Mouse (Mus musculus) MEL (cell line): ENCODE measurements around the gene Elmod3. TPM values are rescaled to one million over a fixed set of nuclear protein-coding genes. Genes with fewer than 3 reads are reported as not detected.

Experiments
- DNase-seq: peaks from one replicate; pipeline ENCODE4 v3.0.0; 2011; ENCODE audit warnings: low read depth, low spot score
- H3K27ac ChIP-seq: 2 replicates; pipeline ENCODE4 v1.5.1; 2012; ENCODE audit warnings: low read depth, mild to moderate bottlenecking, control low read depth, low read length, moderate library complexity; ENCODE audit not compliant: control insufficient read depth
- H3K27me3 ChIP-seq, 2 experiments: fragments of 150-350 bp in 1 of 2; sonication (generic) in 1 of 2; 2 replicates each; pipeline ENCODE4 v1.6.1; 2012; ENCODE audit warnings: low read length in 2 of 2, mild to moderate bottlenecking in 2 of 2, improper control_type of control experiment in 1 of 2, moderate library complexity in 1 of 2; ENCODE audit not compliant: insufficient read depth in 2 of 2, control insufficient read depth in 1 of 2
- H3K36me3 ChIP-seq, 2 experiments: 2 replicates each; pipeline ENCODE4 v1.6.1; 2012 to 2014; ENCODE audit warnings: low read length in 2 of 2, improper control_type of control experiment in 1 of 2, inconsistent platforms in 1 of 2, mild to moderate bottlenecking in 1 of 2; ENCODE audit not compliant: insufficient read depth in 2 of 2, control insufficient read depth in 1 of 2
- H3K4me1 ChIP-seq, 2 experiments: fragments of 150-350 bp in 1 of 2; sonication (generic) in 1 of 2; 2 replicates each; pipeline ENCODE4 v1.6.1; 2012; ENCODE audit warnings: low read length in 2 of 2, improper control_type of control experiment in 1 of 2, mild to moderate bottlenecking in 1 of 2; ENCODE audit not compliant: insufficient read depth in 2 of 2, control insufficient read depth in 1 of 2
- H3K4me3 ChIP-seq, 2 experiments: fragments of 150-350 bp in 1 of 2; sonication (generic) in 1 of 2; 2 replicates each; pipeline ENCODE4 v1.5.1; 2012; ENCODE audit warnings: low read depth in 2 of 2, low read length in 2 of 2, mild to moderate bottlenecking in 2 of 2, moderate library complexity in 2 of 2, control low read depth in 1 of 2, improper control_type of control experiment in 1 of 2; ENCODE audit not compliant: control insufficient read depth in 1 of 2, insufficient read depth in 1 of 2
- H3K79me2 ChIP-seq: 2 replicates; pipeline ENCODE4 v1.6.1; 2012; ENCODE audit warnings: mild to moderate bottlenecking, low read length, moderate library complexity; ENCODE audit not compliant: control insufficient read depth, poor library complexity, insufficient read depth
- H3K9ac ChIP-seq: 2 replicates; pipeline ENCODE4 v1.6.1; 2012; ENCODE audit warnings: low read depth, mild to moderate bottlenecking, control low read depth, low read length, moderate library complexity; ENCODE audit not compliant: control insufficient read depth, poor library complexity, severe bottlenecking
- H3K9me3 ChIP-seq: fragments of 150-350 bp; sonication (generic); replicated peaks from 2 replicates; pipeline ENCODE4 v1.6.1; 2012; ENCODE audit warnings: mild to moderate bottlenecking, low read length, improper control_type of control experiment, moderate library complexity; ENCODE audit not compliant: insufficient read depth
- CHD1 ChIP-seq: IDR thresholded peaks from 2 replicates; pipeline ENCODE4 v1.6.1; 2012; ENCODE audit warnings: low read depth, mild to moderate bottlenecking, inconsistent platforms, low read length, improper control_type of control experiment
- CHD2 ChIP-seq: IDR thresholded peaks from 2 replicates; pipeline ENCODE4 v1.6.1; 2011; ENCODE audit warnings: low read length, improper control_type of control experiment
- CTCF ChIP-seq, 3 experiments: IDR thresholded peaks in 2 of 3; conservative IDR thresholded peaks in 1 of 3; 2 replicates each; pipeline ENCODE4 v1.5.1; 2011 to 2012; ENCODE audit warnings: low read length in 3 of 3, low read depth in 2 of 3, mild to moderate bottlenecking in 2 of 3, improper control_type of control experiment in 1 of 3, inconsistent platforms in 1 of 3, mixed read lengths in 1 of 3, moderate library complexity in 1 of 3; ENCODE audit not compliant: control insufficient read depth in 1 of 3, insufficient read depth in 1 of 3, poor library complexity in 1 of 3, severe bottlenecking in 1 of 3
- ELF1 ChIP-seq: IDR thresholded peaks from 2 replicates; pipeline ENCODE4 v1.6.1; 2014; ENCODE audit warnings: low read depth, mild to moderate bottlenecking, inconsistent platforms, low read length, improper control_type of control experiment, moderate library complexity
- ETS1 ChIP-seq: IDR thresholded peaks from 2 replicates; pipeline ENCODE4 v1.6.1; 2012; ENCODE audit warnings: low read depth, mild to moderate bottlenecking, inconsistent platforms, low read length, improper control_type of control experiment, moderate library complexity
- GATA1 ChIP-seq: IDR thresholded peaks from 2 replicates; pipeline ENCODE4 v1.6.1; 2011; ENCODE audit warnings: low read depth, low read length, improper control_type of control experiment
- JUND ChIP-seq: IDR thresholded peaks from 2 replicates; pipeline ENCODE4 v1.6.1; 2011; ENCODE audit warnings: low read depth, mild to moderate bottlenecking, improper control_type of control experiment, low read length
- KAT2A ChIP-seq: conservative IDR thresholded peaks from 2 replicates; pipeline ENCODE4 v1.6.1; 2012; ENCODE audit warnings: low read depth, low read length, improper control_type of control experiment, inconsistent platforms
- MAFK ChIP-seq: IDR thresholded peaks from 2 replicates; pipeline ENCODE4 v1.6.1; 2011; ENCODE audit warnings: low read depth, mild to moderate bottlenecking, low read length, improper control_type of control experiment, borderline replicate concordance
- MAX ChIP-seq: IDR thresholded peaks from 2 replicates; pipeline ENCODE4 v1.6.1; 2011; ENCODE audit warnings: low read length, improper control_type of control experiment
- MXI1 ChIP-seq: IDR thresholded peaks from 2 replicates; pipeline ENCODE4 v1.6.1; 2011; ENCODE audit warnings: mild to moderate bottlenecking, low read depth, low read length, improper control_type of control experiment
- MYB ChIP-seq: IDR thresholded peaks from 2 replicates; pipeline ENCODE4 v1.6.1; 2011; ENCODE audit warnings: mild to moderate bottlenecking, low read depth, low read length, improper control_type of control experiment
- MYC ChIP-seq: IDR thresholded peaks from 2 replicates; pipeline ENCODE4 v1.6.1; 2011; ENCODE audit warnings: low read depth, mild to moderate bottlenecking, low read length, improper control_type of control experiment, moderate library complexity
- NELFE ChIP-seq: IDR thresholded peaks from 2 replicates; pipeline ENCODE4 v1.6.1; 2011; ENCODE audit warnings: low read depth, low read length, improper control_type of control experiment
- NRF1 ChIP-seq: IDR thresholded peaks from 2 replicates; pipeline ENCODE4 v1.6.1; 2014; ENCODE audit warnings: low read depth, mild to moderate bottlenecking, inconsistent platforms, low read length, improper control_type of control experiment, moderate library complexity; ENCODE audit not compliant: poor library complexity, insufficient read depth, severe bottlenecking
- POLR2AphosphoS2 ChIP-seq: IDR thresholded peaks from 2 replicates; pipeline ENCODE4 v1.6.1; 2011; ENCODE audit warnings: low read length, improper control_type of control experiment
- POLR2AphosphoS5 ChIP-seq: IDR thresholded peaks from 2 replicates; pipeline ENCODE4 v1.6.1; 2012; ENCODE audit warnings: low read depth, borderline replicate concordance, mild to moderate bottlenecking, inconsistent platforms, low read length, moderate library complexity, mixed read lengths
- RCOR1 ChIP-seq: IDR thresholded peaks from 2 replicates; pipeline ENCODE4 v1.6.1; 2012; ENCODE audit warnings: low read depth, mild to moderate bottlenecking, inconsistent platforms, low read length, improper control_type of control experiment
- SIN3A ChIP-seq: IDR thresholded peaks from 2 replicates; pipeline ENCODE4 v1.6.1; 2012; ENCODE audit warnings: low read length, improper control_type of control experiment, inconsistent platforms
- TAL1 ChIP-seq: IDR thresholded peaks from 2 replicates; pipeline ENCODE4 v1.6.1; 2012; ENCODE audit warnings: mild to moderate bottlenecking, inconsistent platforms, low read length, moderate library complexity, mixed read lengths
- TBP ChIP-seq: IDR thresholded peaks from 2 replicates; pipeline ENCODE4 v1.8.0; 2011; ENCODE audit warnings: low read depth, low read length, improper control_type of control experiment
- UBTF ChIP-seq: IDR thresholded peaks from 2 replicates; pipeline ENCODE4 v1.6.1; 2012; ENCODE audit warnings: low read depth, mild to moderate bottlenecking, inconsistent platforms, low read length, improper control_type of control experiment, moderate library complexity, borderline replicate concordance; ENCODE audit not compliant: insufficient read depth
- USF1 ChIP-seq: IDR thresholded peaks from 2 replicates; pipeline ENCODE4 v1.6.1; 2014; ENCODE audit warnings: low read depth, mild to moderate bottlenecking, inconsistent platforms, low read length, improper control_type of control experiment, moderate library complexity
- USF2 ChIP-seq, 2 experiments: IDR thresholded peaks; 2 replicates each; pipeline ENCODE4 v1.6.1; 2011 to 2012; ENCODE audit warnings: improper control_type of control experiment in 2 of 2, low read length in 2 of 2, borderline replicate concordance in 1 of 2, inconsistent platforms in 1 of 2, low read depth in 1 of 2, mild to moderate bottlenecking in 1 of 2; ENCODE audit not compliant: insufficient read depth in 1 of 2
- ZKSCAN1 ChIP-seq: IDR thresholded peaks from 2 replicates; pipeline ENCODE4 v1.6.1; 2012; ENCODE audit warnings: low read depth, mild to moderate bottlenecking, inconsistent platforms, low read length, improper control_type of control experiment, moderate library complexity
- ZMIZ1 ChIP-seq: IDR thresholded peaks from 2 replicates; pipeline ENCODE4 v1.6.1; 2012; ENCODE audit warnings: low read depth, mild to moderate bottlenecking, inconsistent platforms, low read length, improper control_type of control experiment, moderate library complexity
- polyA plus RNA-seq, 2 experiments: library from polyadenylated mRNA; stranded (reverse) in 1 of 2; unstranded in 1 of 2; fragments of >175 nt in 1 of 2; fragments of >200 nt in 1 of 2; gene quantifications; 2 replicates each; pipeline versions ENCODE4 v1.2.1 to v1.2.4; 2012; ENCODE audit warnings: low replicate concordance in 2 of 2, low read depth in 1 of 2; ENCODE audit not compliant: insufficient read length in 2 of 2, insufficient read depth in 1 of 2, missing spikeins in 1 of 2
- total RNA-seq: library from RNA; depleted of rRNA; stranded (reverse); fragments of 300-350 nt; gene quantifications from 2 replicates; pipeline ENCODE4 v1.2.3, GENCODE M21; 2012

Elmod3 gene
- total and polyA plus RNA-seq, 3 experiments, result 4.2 to 14.1 TPM; not detected in 1

DNA sequence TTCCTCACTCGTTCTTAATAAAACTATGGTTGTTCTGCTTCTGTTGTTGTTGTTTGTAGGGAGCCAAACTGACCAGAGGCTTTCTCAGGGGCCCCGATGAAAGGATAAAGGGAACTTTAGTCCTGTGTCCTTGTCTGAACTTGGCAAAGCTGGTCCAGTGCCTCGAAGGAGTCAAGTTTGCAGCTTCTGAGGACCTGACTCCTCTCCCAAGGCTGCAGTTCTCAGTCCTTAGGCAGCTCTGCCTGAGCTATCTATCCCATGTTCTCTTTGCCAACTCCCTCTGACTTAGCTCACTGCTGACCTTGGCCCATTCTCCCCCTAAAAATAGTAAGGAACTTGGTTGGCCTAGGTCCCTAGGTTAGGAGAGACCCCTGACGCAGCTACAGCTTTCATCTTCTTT is 71.1 kb downstream of the Elmod3 start (continued):
- TF ChIP-seq ZMIZ1, result no peak
- no peak for TF ChIP-seq TAL1
- no peak for TF ChIP-seq USF1
- no peak for TF ChIP-seq MYC
- no peak for TF ChIP-seq POLR2AphosphoS5
- TF ChIP-seq NRF1, result no peak

DNA sequence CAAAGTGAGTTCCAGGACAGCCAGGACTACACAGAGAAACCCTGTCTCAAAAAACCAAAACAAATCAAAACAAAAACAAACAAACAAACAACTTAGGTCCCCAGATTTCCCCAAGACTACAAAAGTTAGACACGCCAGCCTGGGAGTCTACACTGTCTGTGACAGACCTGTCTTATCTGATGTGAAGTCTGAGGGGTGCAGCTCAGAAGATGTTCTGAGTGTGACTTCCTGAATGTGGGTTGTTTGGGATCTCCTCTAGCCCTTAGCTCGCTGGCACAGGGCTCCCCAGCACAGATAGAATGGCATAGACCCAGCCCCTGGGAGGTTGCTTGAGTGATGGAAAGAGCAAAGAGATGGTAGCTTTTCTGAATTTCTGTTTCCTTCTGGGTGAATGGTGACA is 74.1 kb downstream of the Elmod3 start:
- Histone ChIP-seq H3K79me2 (no peaks in the 10 kb centered on the region), H3K4me1 (peaks cover 2 to 12% of the 10 kb centered on the region in 2 experiments; a peak in 3 of 4 replicates), H3K9me3 (no peaks in the 10 kb centered on the region), H3K27me3 (no peaks in the 10 kb centered on the region), H3K4me3 (no peak overlapping the region), H3K27ac (no peak overlapping the region), H3K36me3 (peaks cover 0 to 4% of the 10 kb centered on the region in 2 experiments; a peak in 2 of 4 replicates), H3K9ac (no peak overlapping the region)
- TF ChIP-seq ZKSCAN1, result no peak
- no peak for TF ChIP-seq CHD2
- no peak for TF ChIP-seq JUND
- TF ChIP-seq ELF1, result 0 out of 2 replicates have a peak, but pooled peaks have one; percentile 12
- no peak for TF ChIP-seq UBTF
- TF ChIP-seq MAFK, result no peak
- TF ChIP-seq GATA1, result peak; percentile 78
- TF ChIP-seq USF2 (IDR thresholded peaks at IDR 0.05; ENCODE audit: borderline replicate concordance in 1 of 2, insufficient read depth in 1 of 2, low read depth in 1 of 2, low read length in 2 of 2), result no peak
- no peak for TF ChIP-seq MYB
- TF ChIP-seq NELFE, result no peak
- DNase-seq, result peak; percentile 47

DNA sequence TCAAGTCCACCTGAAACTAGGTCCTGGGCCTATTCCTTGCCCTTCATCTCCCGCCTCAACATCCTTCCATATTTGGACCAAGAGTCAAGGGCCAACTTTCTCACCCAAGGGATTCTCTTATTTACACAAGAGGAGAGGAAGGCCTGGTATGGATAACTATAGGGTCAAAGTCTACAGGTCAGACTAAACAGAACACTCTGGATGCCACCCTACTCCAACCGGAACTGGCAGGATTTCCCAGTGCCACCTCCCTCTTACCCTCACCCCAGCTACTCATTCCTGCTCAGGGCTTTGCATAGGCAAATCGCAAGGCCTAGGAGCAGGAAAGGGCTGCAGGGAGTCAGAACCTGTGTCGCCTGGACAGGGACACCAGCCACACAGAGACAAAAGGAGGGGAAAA is 75.0 kb downstream of the Elmod3 start:
- H3K79me2 ChIP-seq, result no peaks in the 10 kb centered on the region
- TF ChIP-seq RCOR1 (no peak), ELF1 (no peak), CHD2 (no peak), NELFE (no peak), USF2 (IDR thresholded peaks at IDR 0.05; ENCODE audit: borderline replicate concordance in 1 of 2, insufficient read depth in 1 of 2, low read depth in 1 of 2, low read length in 2 of 2) (no peak), KAT2A (no peak), GATA1 (no peak), MXI1 (no peak), SIN3A (no peak), CTCF (IDR thresholded peaks at IDR 0.05 in 2 of 3, conservative IDR thresholded peaks at IDR 0.05 in 1 of 3; ENCODE audit: control insufficient read depth in 1 of 3, insufficient read depth in 1 of 3, low read depth in 2 of 3, low read length in 3 of 3, poor library complexity in 1 of 3, severe bottlenecking in 1 of 3) (no peak), TBP (no peak), ETS1 (no peak), POLR2AphosphoS2 (no peak), MAX (no peak), ZKSCAN1 (no peak), ZMIZ1 (no peak), MYB (no peak), MAFK (no peak), CHD1 (no peak), TAL1 (no peak)
- TF ChIP-seq, all 39 proteins: peak for 0
- no peak for DNase-seq
- Histone ChIP-seq H3K9ac (no peak overlapping the region), H3K27ac (no peak overlapping the region), H3K4me3 (no peak overlapping the region), H3K27me3 (no peaks in the 10 kb centered on the region), H3K9me3 (no peaks in the 10 kb centered on the region), H3K4me1 (peaks cover 7 to 16% of the 10 kb centered on the region in 2 experiments), H3K36me3 (peaks cover 0 to 4% of the 10 kb centered on the region in 2 experiments; a peak in 2 of 4 replicates)
